Mouse (Mus musculus): ENCODE results near the gene Ccdc88a. TPM values are rescaled to one million over a fixed set of nuclear protein-coding genes. Genes with fewer than 3 reads are reported as not detected.

The Ccdc88a gene
- total and polyA plus RNA-seq, 3 experiments: 4.0 to 225 (median 5.9) TPM

DNA sequence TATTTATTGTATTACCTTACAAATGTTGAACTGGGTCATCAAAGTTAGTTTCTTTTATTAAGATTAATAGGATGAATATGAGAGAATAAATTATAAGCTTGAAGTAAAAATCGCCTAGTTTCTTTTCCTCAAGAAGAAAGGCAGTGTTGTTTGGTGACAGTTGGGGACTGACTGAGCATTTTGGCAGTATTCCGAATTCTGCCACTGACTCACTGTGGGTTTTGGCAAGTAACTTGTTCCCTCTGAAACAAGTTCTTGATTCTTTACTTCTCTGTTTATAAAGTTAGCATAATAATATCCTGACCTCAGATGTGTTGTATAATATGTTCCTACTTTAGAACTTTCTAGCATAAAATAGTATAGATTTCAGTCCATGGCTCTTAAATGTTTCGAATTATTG lies 55.3 kb downstream of the Ccdc88a start (continued):
- TF ChIP-seq GATA1 (IDR thresholded peaks at IDR 0.05; ENCODE audit: low read depth, low read length) (0 out of 2 replicates have a peak, but pooled peaks have one; percentile 23), UBTF (IDR thresholded peaks at IDR 0.05; ENCODE audit: borderline replicate concordance, insufficient read depth, low read depth, low read length) (no peak), ZMIZ1 (IDR thresholded peaks at IDR 0.05; ENCODE audit: low read depth, low read length) (no peak), ETS1 (IDR thresholded peaks at IDR 0.05; ENCODE audit: low read depth, low read length) (peak; percentile 90), RAD21 (IDR thresholded peaks at IDR 0.05; ENCODE audit: low read depth, low read length) (no peak), MYB (IDR thresholded peaks at IDR 0.05; ENCODE audit: low read depth, low read length) (peak; percentile 82), USF2 (IDR thresholded peaks at IDR 0.05; ENCODE audit: borderline replicate concordance in 1 of 2, insufficient read depth in 1 of 2, low read depth in 1 of 2, low read length in 2 of 2) (no peak), MAZ (IDR thresholded peaks at IDR 0.05; ENCODE audit: low read depth, low read length) (0 out of 2 replicates have a peak, but pooled peaks have one; percentile 28), MYC (IDR thresholded peaks at IDR 0.05; ENCODE audit: low read depth, low read length) (no peak), POLR2AphosphoS2 (IDR thresholded peaks at IDR 0.05; ENCODE audit: low read length) (no peak), RCOR1 (IDR thresholded peaks at IDR 0.05; ENCODE audit: low read depth, low read length) (peak; percentile 64), MXI1 (IDR thresholded peaks at IDR 0.05; ENCODE audit: low read depth, low read length) (no peak; the same call in 1 of the 2 replicates)

DNA sequence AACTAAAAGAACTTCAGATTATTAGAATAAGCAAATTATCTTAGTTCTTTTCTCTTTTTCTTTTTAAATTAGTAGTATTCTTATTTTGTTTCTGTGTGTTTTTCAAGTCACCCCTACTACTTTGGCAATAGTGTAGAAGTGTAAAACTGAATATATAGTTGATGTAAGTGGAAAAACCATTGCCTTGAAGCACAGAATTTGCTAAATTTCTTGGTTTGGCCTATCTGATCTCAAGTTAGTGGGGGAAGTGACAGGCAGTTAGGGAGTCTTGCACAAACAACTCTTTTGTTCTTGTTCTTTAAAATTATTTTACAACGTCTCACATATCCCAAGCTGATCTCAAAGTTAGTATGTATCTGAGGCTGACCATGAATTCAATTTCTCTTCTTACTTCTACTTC lies 57.6 kb downstream of the Ccdc88a start:
- DNase-seq (ENCODE audit: low read depth, low spot score): peak; percentile 70
- no peak overlapping the region for H3K9ac ChIP-seq (ENCODE audit: control insufficient read depth, low read depth, low read length, poor library complexity, severe bottlenecking)
- peak overlapping the region; percentile 72 for H3K27ac ChIP-seq (ENCODE audit: control insufficient read depth, low read depth, low read length)
- peaks cover 0 to 21% of the 10 kb centered on the region in 2 experiments; a peak in 2 of 4 replicates for H3K36me3 ChIP-seq (ENCODE audit: control insufficient read depth in 1 of 2, insufficient read depth in 2 of 2, low read length in 2 of 2)
- no peaks in the 10 kb centered on the region for H3K79me2 ChIP-seq (ENCODE audit: control insufficient read depth, insufficient read depth, low read length, poor library complexity)
- H3K9me3 ChIP-seq (replicated peaks; ENCODE audit: insufficient read depth, low read length): no peaks in the 10 kb centered on the region
- H3K4me3 ChIP-seq (ENCODE audit: control insufficient read depth in 1 of 2, insufficient read depth in 1 of 2, low read depth in 2 of 2, low read length in 2 of 2): peak overlapping the region in 1 of 2 experiments; percentile 17; a peak in 1 of 4 replicates
- TF ChIP-seq UBTF (IDR thresholded peaks at IDR 0.05; ENCODE audit: borderline replicate concordance, insufficient read depth, low read depth, low read length): no peak
- TF ChIP-seq ZNF384 (IDR thresholded peaks at IDR 0.05; ENCODE audit: low read depth, low read length): no peak
- TF ChIP-seq MAZ (IDR thresholded peaks at IDR 0.05; ENCODE audit: low read depth, low read length): no peak
- no peak for TF ChIP-seq ELF1 (IDR thresholded peaks at IDR 0.05; ENCODE audit: low read depth, low read length)
- TF ChIP-seq TBP (IDR thresholded peaks at IDR 0.05; ENCODE audit: low read depth, low read length): no peak
- no peak for TF ChIP-seq POLR2AphosphoS5 (IDR thresholded peaks at IDR 0.05; ENCODE audit: borderline replicate concordance, low read depth, low read length)
- peak; percentile 68 for TF ChIP-seq GATA1 (IDR thresholded peaks at IDR 0.05; ENCODE audit: low read depth, low read length)
- TF ChIP-seq EP300 (IDR thresholded peaks at IDR 0.05; ENCODE audit: low read depth in 1 of 2, low read length in 2 of 2): peak in 1 of 2 experiments; percentile 63; a peak in 3 of 4 replicates
- no peaks in the 10 kb centered on the region for H3K27me3 ChIP-seq (ENCODE audit: control insufficient read depth in 1 of 2, insufficient read depth in 2 of 2, low read length in 2 of 2)
- H3K4me1 ChIP-seq (ENCODE audit: control insufficient read depth in 1 of 2, insufficient read depth in 2 of 2, low read length in 2 of 2): peaks cover 7 to 31% of the 10 kb centered on the region in 2 experiments

DNA sequence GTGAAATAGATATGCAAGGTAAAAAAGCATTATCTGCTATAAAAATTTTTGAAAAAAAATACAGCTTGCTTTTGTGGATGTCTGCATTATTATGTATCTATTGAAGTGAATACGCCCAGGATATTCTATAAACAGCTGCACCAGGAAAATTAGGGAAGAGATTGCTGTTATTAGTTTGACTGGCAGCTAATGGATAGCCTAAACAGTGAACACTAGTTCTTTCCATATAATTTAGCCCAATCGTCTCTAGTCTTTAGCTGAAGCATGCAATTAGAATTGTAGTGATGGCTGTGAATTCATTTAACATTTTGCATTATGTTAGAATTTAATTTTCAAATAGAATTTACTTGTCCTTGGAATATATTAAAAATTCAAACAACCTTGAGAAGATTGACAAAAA lies 75.3 kb downstream of the Ccdc88a start:
- no peak overlapping the region for H3K27ac ChIP-seq (ENCODE audit: control insufficient read depth, low read depth, low read length)
- no peaks in the 10 kb centered on the region for H3K79me2 ChIP-seq (ENCODE audit: control insufficient read depth, insufficient read depth, low read length, poor library complexity)
- no peaks in the 10 kb centered on the region for H3K27me3 ChIP-seq (ENCODE audit: control insufficient read depth in 1 of 2, insufficient read depth in 2 of 2, low read length in 2 of 2)
- TF ChIP-seq HCFC1 (IDR thresholded peaks at IDR 0.05; ENCODE audit: low read depth, low read length): no peak
- no peak for TF ChIP-seq ELF1 (IDR thresholded peaks at IDR 0.05; ENCODE audit: low read depth, low read length)
- TF ChIP-seq NRF1 (IDR thresholded peaks at IDR 0.05; ENCODE audit: insufficient read depth, low read depth, low read length, poor library complexity, severe bottlenecking): no peak
- TF ChIP-seq MYB (IDR thresholded peaks at IDR 0.05; ENCODE audit: low read depth, low read length): no peak
- TF ChIP-seq RAD21 (IDR thresholded peaks at IDR 0.05; ENCODE audit: low read depth, low read length): no peak
- no peak for TF ChIP-seq NELFE (IDR thresholded peaks at IDR 0.05; ENCODE audit: low read depth, low read length)
- no peak for TF ChIP-seq TCF12 (IDR thresholded peaks at IDR 0.05; ENCODE audit: low read depth, low read length)
- TF ChIP-seq MXI1 (IDR thresholded peaks at IDR 0.05; ENCODE audit: low read depth, low read length): no peak
- no peak for TF ChIP-seq ZNF384 (IDR thresholded peaks at IDR 0.05; ENCODE audit: low read depth, low read length)
- no peak for TF ChIP-seq GATA1 (IDR thresholded peaks at IDR 0.05; ENCODE audit: low read depth, low read length)
- TF ChIP-seq E2F4 (IDR thresholded peaks at IDR 0.05; ENCODE audit: borderline replicate concordance, low read depth, low read length): no peak
- no peak for TF ChIP-seq POLR2AphosphoS2 (IDR thresholded peaks at IDR 0.05; ENCODE audit: low read length)
- no peak for TF ChIP-seq TAL1 (IDR thresholded peaks at IDR 0.05; ENCODE audit: low read length)
- no peak for TF ChIP-seq ZMIZ1 (IDR thresholded peaks at IDR 0.05; ENCODE audit: low read depth, low read length)
- TF ChIP-seq CHD2 (IDR thresholded peaks at IDR 0.05; ENCODE audit: low read length): no peak
- no peak for TF ChIP-seq RCOR1 (IDR thresholded peaks at IDR 0.05; ENCODE audit: low read depth, low read length)
- no peak for TF ChIP-seq BHLHE40 (IDR thresholded peaks at IDR 0.05; ENCODE audit: borderline replicate concordance, low read depth, low read length)
- no peak for TF ChIP-seq ZC3H11A (IDR thresholded peaks at IDR 0.05; ENCODE audit: low read depth, low read length)
- DNase-seq (ENCODE audit: low read depth, low spot score): no peak
- peaks cover 0 to 4% of the 10 kb centered on the region in 2 experiments; a peak in 1 of 4 replicates for H3K36me3 ChIP-seq (ENCODE audit: control insufficient read depth in 1 of 2, insufficient read depth in 2 of 2, low read length in 2 of 2)
- H3K9ac ChIP-seq (ENCODE audit: control insufficient read depth, low read depth, low read length, poor library complexity, severe bottlenecking): no peak overlapping the region
- no peaks in the 10 kb centered on the region for H3K4me1 ChIP-seq (ENCODE audit: control insufficient read depth in 1 of 2, insufficient read depth in 2 of 2, low read length in 2 of 2)
- no peaks in the 10 kb centered on the region for H3K9me3 ChIP-seq (replicated peaks; ENCODE audit: insufficient read depth, low read length)
- H3K4me3 ChIP-seq (ENCODE audit: control insufficient read depth in 1 of 2, insufficient read depth in 1 of 2, low read depth in 2 of 2, low read length in 2 of 2): no peak overlapping the region

All from MEL (cell line).